Mouse (Mus musculus): ENCODE measurements around the gene Dbx1. TPM values are rescaled to one million over a fixed set of nuclear protein-coding genes. Genes with fewer than 3 reads are reported as not detected.

Gene Dbx1
- polyA plus RNA-seq (2016; fragmentation: Nextera tagmentation; extraction: Ambion mirVana) = 0.08 TPM in 1 of 2 replicates, not detected in the other

DNA sequence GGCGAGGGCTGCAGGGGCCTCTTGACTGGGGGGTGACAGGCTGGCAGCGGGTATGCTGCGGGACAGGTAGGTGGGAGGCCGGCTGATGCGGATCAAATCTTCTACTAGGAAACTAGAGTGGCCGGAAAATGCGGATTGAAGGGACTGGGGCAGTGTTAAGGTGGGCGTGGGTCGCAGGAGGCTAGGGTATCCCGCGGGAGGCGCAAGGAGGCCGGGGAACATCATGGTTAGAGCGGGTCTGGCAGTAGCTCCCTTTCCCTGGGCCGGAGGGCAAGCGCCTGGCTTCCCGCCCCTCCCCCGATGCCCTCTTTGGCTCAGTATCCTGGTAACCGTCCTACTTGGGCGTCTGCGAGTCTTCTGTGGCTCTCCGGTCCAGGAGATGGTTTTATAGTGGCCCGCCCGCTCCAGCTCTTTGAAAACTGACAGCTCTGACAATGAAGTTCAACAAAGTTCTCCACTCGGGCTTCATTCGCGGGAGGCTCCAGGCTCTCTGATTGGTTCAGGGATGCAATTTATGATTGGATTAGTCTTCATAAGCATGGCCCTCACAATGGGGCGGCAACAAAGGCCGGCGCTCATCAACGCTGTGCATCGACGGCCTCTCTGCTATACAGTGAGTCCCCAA, at the start of gene Dbx1:
Gene Dbx1 (minus strand): TSS at position 359 of the 625 bp plus-strand sequence.
- peaks cover 99% of the 10 kb centered on the region for H3K27me3 ChIP-seq (replicated peaks)
- H3K9me3 ChIP-seq (replicated peaks) = no peaks in the 10 kb centered on the region
- no peak within 1 kb of the TSS for H3K4me3 ChIP-seq
- H3K27ac ChIP-seq = no peak within 1 kb of the TSS
- no peak within 1 kb of the TSS for H3K9ac ChIP-seq
- no peak for ATAC-seq
- WGBS (ENCODE audit: insufficient replicate concordance) = 4% methylated on average over 33 of the region's 33 CpGs
- no peaks in the 10 kb centered on the region for H3K36me3 ChIP-seq
- H3K4me1 ChIP-seq = peaks cover 7% of the 10 kb centered on the region
- H3K4me2 ChIP-seq = no peak within 1 kb of the TSS

DNA sequence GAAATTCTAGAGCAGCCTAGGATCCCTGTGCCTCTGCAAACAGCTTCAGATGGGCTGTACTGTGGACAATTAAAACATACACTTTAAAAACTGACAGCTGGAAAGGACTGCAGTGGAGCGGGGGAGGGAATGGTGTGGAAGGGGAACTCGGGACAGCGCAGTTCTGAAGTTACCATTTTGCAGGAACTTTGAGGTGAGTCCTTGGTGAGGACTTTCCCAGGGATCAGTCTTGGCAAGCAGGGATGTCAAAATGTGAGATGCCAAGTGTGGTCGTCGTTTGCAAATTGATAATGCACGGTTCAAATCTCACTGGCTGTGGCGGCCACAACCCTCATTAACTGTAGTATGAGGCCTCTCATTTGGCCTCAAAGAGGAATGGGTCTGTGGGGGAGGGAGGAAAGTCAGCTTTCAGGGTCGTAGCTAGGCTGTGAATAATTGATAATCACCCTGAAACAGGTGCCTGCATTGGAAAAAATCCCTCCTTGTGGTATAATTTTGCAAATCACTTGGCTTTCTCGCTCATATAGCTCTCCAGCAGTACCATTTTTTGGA, 42.3 kb upstream of the Dbx1 start:
- peaks cover 71% of the 10 kb centered on the region for H3K27me3 ChIP-seq (replicated peaks)
- no peaks in the 10 kb centered on the region for H3K4me1 ChIP-seq
- H3K9ac ChIP-seq = no peak overlapping the region
- H3K4me3 ChIP-seq = no peak overlapping the region
- H3K36me3 ChIP-seq = no peaks in the 10 kb centered on the region
- WGBS (ENCODE audit: insufficient replicate concordance) = 11% methylated on average over 9 of the region's 9 CpGs
- no peak overlapping the region for H3K27ac ChIP-seq
- no peaks in the 10 kb centered on the region for H3K9me3 ChIP-seq (replicated peaks)
- no peak overlapping the region for H3K4me2 ChIP-seq
- ATAC-seq = no peak

DNA sequence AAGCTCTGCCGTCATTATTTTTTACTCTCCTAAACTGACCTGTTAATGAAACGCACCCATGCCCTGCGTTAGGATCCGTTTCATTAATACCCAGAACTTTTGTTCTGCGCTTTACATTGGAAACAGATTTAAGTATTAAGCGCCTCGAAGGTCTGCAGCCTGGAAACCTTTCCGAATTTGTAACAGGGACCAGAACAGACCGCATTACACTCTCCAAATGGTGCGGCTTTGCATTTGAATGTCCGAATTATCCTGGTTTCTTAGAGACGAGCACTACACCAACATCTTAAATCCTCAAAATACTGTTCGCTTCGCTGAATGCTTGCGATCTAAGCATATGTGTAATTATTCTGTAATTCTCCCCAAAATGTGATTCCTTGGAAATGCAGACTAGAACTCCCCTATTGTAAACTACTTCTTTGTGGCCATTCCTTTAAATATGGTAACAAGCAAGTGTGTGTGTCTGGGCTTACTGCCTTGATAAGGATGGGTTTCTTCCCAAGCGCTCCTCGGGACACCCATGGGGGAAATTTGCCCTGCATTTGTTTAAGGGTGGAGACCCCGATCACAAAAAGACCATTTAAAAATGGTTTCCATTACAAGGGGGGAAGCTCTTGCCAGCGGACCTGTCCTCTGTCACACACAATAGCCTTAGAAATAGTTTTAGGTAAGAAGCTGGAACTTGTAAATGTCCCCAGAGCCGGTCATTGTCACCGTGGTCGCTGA, 41.6 kb upstream of the Dbx1 start:
- H3K4me2 ChIP-seq = no peak overlapping the region
- WGBS (ENCODE audit: insufficient replicate concordance) = 8% methylated on average over 22 of the region's 22 CpGs
- ATAC-seq = no peak
- no peaks in the 10 kb centered on the region for H3K4me1 ChIP-seq
- peaks cover 68% of the 10 kb centered on the region for H3K27me3 ChIP-seq (replicated peaks)
- no peaks in the 10 kb centered on the region for H3K9me3 ChIP-seq (replicated peaks)
- no peak overlapping the region for H3K27ac ChIP-seq
- no peak overlapping the region for H3K4me3 ChIP-seq
- H3K36me3 ChIP-seq = no peaks in the 10 kb centered on the region
- H3K9ac ChIP-seq = no peak overlapping the region

DNA sequence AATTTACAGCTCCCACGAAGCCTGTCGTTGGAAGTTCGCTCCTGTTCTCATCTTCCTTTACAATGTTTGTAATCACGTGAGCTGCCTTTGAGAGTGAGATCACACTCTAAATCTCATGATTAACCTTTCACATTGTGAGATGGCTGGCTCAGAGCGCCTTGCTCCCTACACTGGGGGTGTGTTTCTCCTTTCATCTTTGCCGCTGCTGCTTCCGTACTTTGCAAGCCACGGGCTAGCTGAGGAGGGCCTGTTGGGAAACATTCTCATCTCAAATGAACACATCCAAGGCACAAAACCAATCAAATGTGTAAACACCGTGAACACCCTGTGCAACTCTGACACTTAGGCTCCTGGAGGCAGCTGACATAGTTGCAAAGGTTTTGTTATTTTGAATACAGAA, 40.5 kb upstream of the Dbx1 start:
- no peak for ATAC-seq
- Histone ChIP-seq H3K27ac (no peak overlapping the region), H3K9me3 (replicated peaks) (no peaks in the 10 kb centered on the region), H3K4me2 (no peak overlapping the region), H3K36me3 (no peaks in the 10 kb centered on the region), H3K4me1 (no peaks in the 10 kb centered on the region), H3K4me3 (no peak overlapping the region), H3K27me3 (replicated peaks) (peaks cover 61% of the 10 kb centered on the region), H3K9ac (no peak overlapping the region)
- WGBS (ENCODE audit: insufficient replicate concordance) = 6% methylated on average over 9 of the region's 9 CpGs

DNA sequence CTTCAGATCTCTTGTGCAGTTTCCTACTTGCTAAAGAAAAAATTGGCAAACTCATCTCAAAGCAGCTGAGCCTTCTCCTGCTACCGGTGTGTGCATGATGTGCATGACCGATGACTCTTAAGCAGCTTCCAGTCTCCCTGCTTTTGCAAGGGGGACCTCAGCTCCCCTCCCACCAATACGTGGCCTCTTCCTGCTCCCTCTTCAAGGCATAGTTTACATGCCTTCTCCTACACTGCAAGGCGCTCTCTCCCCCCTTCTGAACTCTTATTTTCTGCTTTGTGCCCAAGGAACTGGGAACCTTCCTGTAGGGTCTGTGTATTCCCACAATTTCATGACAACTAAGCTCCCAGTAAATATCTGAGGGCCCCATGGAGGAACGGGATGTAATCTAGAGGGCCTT, 40.0 kb upstream of the Dbx1 start:
- Histone ChIP-seq H3K4me1 (no peaks in the 10 kb centered on the region), H3K4me2 (no peak overlapping the region), H3K4me3 (no peak overlapping the region), H3K9ac (no peak overlapping the region), H3K9me3 (replicated peaks) (no peaks in the 10 kb centered on the region), H3K36me3 (no peaks in the 10 kb centered on the region), H3K27ac (no peak overlapping the region), H3K27me3 (replicated peaks) (peaks cover 56% of the 10 kb centered on the region)
- no peak for ATAC-seq
- 27% methylated on average over 5 of the region's 5 CpGs for WGBS (ENCODE audit: insufficient replicate concordance)

DNA sequence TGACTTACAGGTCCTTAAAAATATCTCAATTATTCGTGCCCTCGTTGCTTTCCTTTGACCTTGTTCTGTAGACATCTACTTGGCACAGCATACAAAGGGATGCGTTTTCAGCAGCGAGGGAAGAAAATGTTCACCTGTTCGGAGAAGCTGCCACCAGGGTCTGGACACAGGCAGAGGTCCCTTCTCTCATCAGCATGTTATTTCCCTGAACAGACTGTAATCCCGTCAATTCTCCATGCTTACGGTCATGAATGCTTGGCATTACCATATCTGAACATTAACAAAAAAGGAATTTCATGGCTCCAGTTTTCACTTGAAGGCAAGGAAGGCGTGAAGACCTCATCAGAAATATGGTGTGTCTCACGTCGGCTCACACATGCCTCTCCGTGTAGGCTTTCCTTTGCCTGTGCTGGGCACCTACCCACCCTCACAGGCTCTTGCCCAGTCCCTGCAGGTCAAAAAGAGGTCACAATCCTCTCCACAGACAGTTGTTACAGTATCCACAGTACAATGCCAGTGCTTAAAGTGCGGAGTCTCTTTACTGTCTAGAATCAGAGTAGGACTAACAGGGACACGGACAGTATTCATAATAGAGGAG, 31.7 kb upstream of the Dbx1 start:
- Histone ChIP-seq H3K4me3 (no peak overlapping the region), H3K4me2 (no peak overlapping the region), H3K36me3 (no peaks in the 10 kb centered on the region), H3K9ac (no peak overlapping the region), H3K9me3 (replicated peaks) (no peaks in the 10 kb centered on the region), H3K27me3 (replicated peaks) (peaks cover 7% of the 10 kb centered on the region; the same call in 1 of the 2 replicates), H3K27ac (no peak overlapping the region), H3K4me1 (no peaks in the 10 kb centered on the region)
- WGBS (ENCODE audit: insufficient replicate concordance) = 76% methylated on average over 13 of the region's 13 CpGs
- ATAC-seq = no peak

DNA sequence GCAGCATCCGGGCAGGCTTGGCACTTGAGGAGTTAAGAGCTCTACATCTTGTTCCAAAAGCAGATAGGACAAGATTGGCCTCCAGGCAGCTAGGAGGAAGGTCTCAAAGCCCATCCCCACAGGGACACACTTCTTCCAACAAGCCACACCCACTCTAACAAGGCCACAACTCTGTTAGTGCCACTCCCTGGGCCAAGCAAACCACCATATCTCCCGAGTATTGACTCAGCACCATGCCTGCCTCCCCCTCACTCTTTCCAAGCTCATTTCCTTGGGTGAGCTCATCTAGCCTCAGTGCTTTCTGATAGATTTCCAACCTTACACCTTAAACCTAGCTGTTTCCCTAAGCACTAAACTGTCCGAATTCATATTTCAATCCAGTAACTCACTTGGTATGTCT, 26.9 kb upstream of the Dbx1 start:
- H3K27me3 ChIP-seq (replicated peaks) = peaks cover 38% of the 10 kb centered on the region

DNA sequence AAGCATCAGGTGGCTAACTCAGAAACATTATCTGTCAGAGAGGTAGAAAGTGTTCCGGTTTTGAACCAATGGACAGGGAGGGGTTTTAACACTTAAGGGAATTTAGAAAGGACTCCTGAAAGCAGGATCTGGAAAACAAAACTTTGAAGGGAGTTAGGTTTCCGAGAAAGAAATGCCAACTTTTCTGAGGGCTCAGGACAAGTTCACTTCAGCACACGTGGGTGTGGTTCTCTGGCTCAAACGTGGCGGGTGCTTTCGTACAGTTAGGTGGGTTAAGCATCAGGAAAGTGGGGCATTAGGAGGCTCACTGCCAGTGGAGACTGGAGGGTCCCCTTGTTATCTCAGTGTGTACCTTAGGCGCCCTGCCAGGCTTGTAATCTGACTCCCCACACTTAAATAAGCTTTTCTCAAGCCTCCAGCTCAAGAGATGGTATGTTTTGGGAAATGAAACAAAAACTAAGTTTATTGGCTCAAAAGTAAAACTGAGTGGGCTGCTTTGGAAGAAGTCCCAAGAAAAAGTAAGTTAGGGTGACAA, 25.9 kb upstream of the Dbx1 start:
- H3K9ac ChIP-seq = no peak overlapping the region
- no peak overlapping the region for H3K4me2 ChIP-seq
- H3K36me3 ChIP-seq = no peaks in the 10 kb centered on the region
- no peaks in the 10 kb centered on the region for H3K9me3 ChIP-seq (replicated peaks)
- no peaks in the 10 kb centered on the region for H3K4me1 ChIP-seq
- peaks cover 38% of the 10 kb centered on the region for H3K27me3 ChIP-seq (replicated peaks)
- no peak overlapping the region for H3K27ac ChIP-seq
- WGBS (ENCODE audit: insufficient replicate concordance) = 12% methylated on average over 7 of the region's 7 CpGs
- no peak overlapping the region for H3K4me3 ChIP-seq
- ATAC-seq = no peak

More for the DNA sequence above, 26.9 kb upstream of the Dbx1 start:
- 42% methylated on average over 3 of the region's 3 CpGs for WGBS (ENCODE audit: insufficient replicate concordance)
- H3K9me3 ChIP-seq (replicated peaks) = no peaks in the 10 kb centered on the region
- H3K36me3 ChIP-seq = no peaks in the 10 kb centered on the region
- no peaks in the 10 kb centered on the region for H3K4me1 ChIP-seq
- H3K27ac ChIP-seq = no peak overlapping the region
- ATAC-seq = no peak
- no peak overlapping the region for H3K4me2 ChIP-seq
- no peak overlapping the region for H3K9ac ChIP-seq
- no peak overlapping the region for H3K4me3 ChIP-seq

DNA sequence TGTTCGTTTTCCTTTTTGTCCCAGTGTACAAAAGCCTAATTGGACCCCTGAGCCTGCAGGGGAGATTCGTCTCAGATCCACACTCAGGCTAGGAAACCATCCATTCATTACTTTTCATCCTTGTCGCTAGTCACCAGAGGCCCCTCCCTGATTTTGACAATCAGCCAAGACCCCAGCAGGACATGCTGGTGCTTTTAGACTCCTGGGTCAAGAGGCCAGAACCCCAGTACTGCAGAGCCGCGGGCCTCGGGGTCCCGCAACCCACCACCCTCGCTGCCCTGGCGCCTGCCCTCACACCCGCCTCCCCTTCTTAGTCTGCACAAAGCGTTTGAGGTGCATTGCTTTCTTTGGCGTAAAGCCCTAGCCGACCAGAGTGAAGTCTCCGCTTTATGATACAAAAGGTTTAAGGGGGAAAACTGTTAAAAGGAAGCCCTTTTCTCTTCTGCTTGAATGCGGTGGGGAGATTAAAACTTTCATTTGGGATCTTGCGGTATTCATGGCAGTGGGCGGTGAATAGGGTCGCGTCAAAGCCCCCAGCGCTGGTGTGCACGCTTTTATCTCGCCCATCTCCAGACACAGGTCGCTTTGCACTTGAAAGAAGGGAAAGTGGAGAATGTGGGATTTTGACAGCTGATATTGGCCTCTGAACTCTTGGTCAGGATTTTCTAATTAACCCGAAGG, 25.3 kb upstream of the Dbx1 start:
- Histone ChIP-seq H3K4me2 (no peak overlapping the region), H3K36me3 (no peaks in the 10 kb centered on the region), H3K4me3 (no peak overlapping the region), H3K27me3 (replicated peaks) (peaks cover 38% of the 10 kb centered on the region), H3K9me3 (replicated peaks) (no peaks in the 10 kb centered on the region), H3K9ac (no peak overlapping the region), H3K4me1 (no peaks in the 10 kb centered on the region), H3K27ac (no peak overlapping the region)
- WGBS (ENCODE audit: insufficient replicate concordance) = 7% methylated on average over 24 of the region's 24 CpGs
- ATAC-seq = no peak

DNA sequence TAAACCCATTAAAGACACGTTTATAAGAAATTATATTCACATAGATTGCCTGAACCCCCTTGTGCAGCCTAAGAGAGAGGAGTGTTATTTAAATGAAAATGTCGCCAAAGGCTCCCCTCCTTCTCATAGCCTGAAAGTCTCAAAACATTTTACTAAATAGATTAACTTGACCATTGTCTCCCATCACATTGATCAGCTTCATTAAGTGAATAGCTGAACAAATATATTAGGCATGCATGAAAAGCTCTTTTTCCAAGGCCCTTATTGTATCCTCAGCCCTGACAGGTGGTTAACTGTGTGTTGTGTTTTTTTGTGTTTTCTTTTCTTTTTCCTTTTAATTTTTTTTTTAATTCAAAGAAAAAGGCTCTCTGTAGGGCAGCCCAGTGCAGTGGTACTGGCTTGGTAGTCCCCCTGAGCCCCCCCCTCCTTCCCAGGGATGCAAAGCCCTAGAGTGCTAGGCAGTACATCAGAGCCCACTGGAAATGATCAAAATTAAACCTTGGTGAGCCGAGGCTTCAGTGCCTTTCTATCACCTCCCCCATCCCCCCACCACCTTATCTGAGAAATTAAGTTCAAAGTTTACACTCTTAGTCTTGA, 4.2 kb upstream of the Dbx1 start:
- 26% methylated on average over 3 of the region's 3 CpGs for WGBS (ENCODE audit: insufficient replicate concordance)

DNA sequence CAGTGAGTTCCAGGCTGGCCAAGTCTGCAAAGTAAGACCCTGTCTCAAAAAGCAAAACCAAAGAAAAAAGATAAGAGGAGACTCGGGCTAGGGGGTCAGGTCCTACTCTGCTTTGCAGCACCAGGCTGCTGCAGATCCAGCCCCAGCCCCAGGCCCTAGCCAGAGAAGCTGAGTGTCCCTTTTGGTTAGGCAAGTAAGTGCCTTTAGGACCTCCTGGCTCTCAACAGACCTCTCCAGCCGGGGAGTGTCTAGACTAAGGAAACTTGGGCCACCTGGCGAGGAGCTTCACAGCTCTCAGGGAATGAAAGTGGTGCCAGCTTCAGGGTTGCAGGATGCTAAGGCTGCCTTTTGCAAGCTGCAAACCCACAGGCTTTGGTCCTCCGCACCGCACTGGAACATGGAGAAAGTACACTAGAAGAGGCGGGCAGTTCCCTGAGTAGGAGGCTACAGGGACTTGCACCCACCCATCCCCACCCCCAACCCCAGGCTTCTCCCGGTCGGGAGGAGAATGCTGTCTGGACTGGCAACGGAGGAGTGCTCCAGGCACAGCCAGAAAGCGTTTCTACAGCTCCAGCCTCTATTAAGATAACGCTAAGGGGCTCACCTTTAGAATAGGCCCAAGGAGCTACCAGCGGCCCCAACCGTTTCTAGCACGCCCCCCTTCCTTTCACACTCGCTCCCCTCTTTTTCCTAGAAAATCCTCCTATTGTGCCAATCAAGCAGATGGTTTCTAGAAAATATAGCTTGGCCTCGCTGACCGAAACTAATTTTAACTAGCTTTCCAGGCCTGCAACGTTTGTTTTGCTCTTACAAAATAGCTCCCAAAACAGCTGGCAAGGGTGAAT, 3.4 kb upstream of the Dbx1 start:
- H3K36me3 ChIP-seq = no peaks in the 10 kb centered on the region
- peaks cover 78% of the 10 kb centered on the region for H3K27me3 ChIP-seq (replicated peaks)
- H3K27ac ChIP-seq = no peak overlapping the region
- no peaks in the 10 kb centered on the region for H3K9me3 ChIP-seq (replicated peaks)
- H3K4me2 ChIP-seq = no peak overlapping the region
- no peaks in the 10 kb centered on the region for H3K4me1 ChIP-seq
- WGBS (ENCODE audit: insufficient replicate concordance) = 25% methylated on average over 18 of the region's 18 CpGs
- ATAC-seq = no peak
- no peak overlapping the region for H3K4me3 ChIP-seq
- no peak overlapping the region for H3K9ac ChIP-seq

More for the DNA sequence above, 4.2 kb upstream of the Dbx1 start:
- Histone ChIP-seq H3K4me2 (no peak overlapping the region), H3K4me3 (no peak overlapping the region), H3K4me1 (no peaks in the 10 kb centered on the region), H3K36me3 (no peaks in the 10 kb centered on the region), H3K27me3 (replicated peaks) (peaks cover 70% of the 10 kb centered on the region), H3K27ac (no peak overlapping the region), H3K9ac (no peak overlapping the region), H3K9me3 (replicated peaks) (no peaks in the 10 kb centered on the region)
- ATAC-seq = no peak
